In genomic region chr5:125272231-125272988, GRCm38 (mm10) we compare ENCODE assay signal across 12 mouse cellular contexts.
DNase-seq lines count a peak whose midpoint lies in the region; ATAC-seq and TF ChIP-seq lines count a peak whose summit lies in the region.
"Had no signal": no experiment of that assay in that cellular context is flagged by ENCODE, and none has a peak within 500 bp of the region (broad histone marks: within the 10 kb centered on the region; RNA-seq: fewer than 3 reads in every experiment).

No protein-coding gene starts in this region.

- H3K9me3 ChIP-seq in heart, postnatal 0 days (replicated peaks; ENCODE audit: control insufficient read depth, low read length) = no peaks in the 10 kb centered on the region
- no peaks in the 10 kb centered on the region for H3K9me3 ChIP-seq in heart, embryonic 12.5 days (replicated peaks)
- peaks cover 4% of the 10 kb centered on the region; the same call in 1 of the 2 replicates for H3K9me3 ChIP-seq in megakaryocyte, embryonic 14.5 days
- H3K9me3 ChIP-seq: embryonic facial prominence, embryonic 12.5 days; forebrain, embryonic 15.5 days; hindbrain, embryonic 13.5 days had no signal

- H3K27ac ChIP-seq in heart, postnatal 0 days (ENCODE audit: low read depth) = 0 out of 2 replicates have a peak overlapping the region, but pooled peaks have one; percentile 92
- H3K27ac ChIP-seq in heart, embryonic 12.5 days (ENCODE audit: poor library complexity, severe bottlenecking) = no peak overlapping the region
- H3K27ac ChIP-seq: embryonic facial prominence, embryonic 12.5 days; forebrain, embryonic 15.5 days; hindbrain, embryonic 13.5 days; hindbrain, postnatal 0 days had no signal

- peaks cover 4% of the 10 kb centered on the region; the same call in 1 of the 2 replicates for H3K36me3 ChIP-seq in heart, postnatal 0 days (replicated peaks; ENCODE audit: control insufficient read depth, insufficient read depth, low read length)
- peaks cover 10% of the 10 kb centered on the region for H3K36me3 ChIP-seq in heart, embryonic 12.5 days
- H3K36me3 ChIP-seq in megakaryocyte, embryonic 14.5 days (replicated peaks; ENCODE audit: low read length) = peaks cover 22% of the 10 kb centered on the region
- H3K36me3 ChIP-seq: forebrain, embryonic 15.5 days; hindbrain, embryonic 13.5 days had no signal

- H3K4me1 ChIP-seq in heart, postnatal 0 days (ENCODE audit: control insufficient read depth, insufficient read depth) = peaks cover 16% of the 10 kb centered on the region; the same call in 1 of the 2 replicates
- peaks cover 41% of the 10 kb centered on the region for H3K4me1 ChIP-seq in heart, embryonic 12.5 days (replicated peaks)
- peaks cover 92% of the 10 kb centered on the region for H3K4me1 ChIP-seq in megakaryocyte, embryonic 14.5 days

- 77% methylated on average over 10 of the region's 10 CpGs for WGBS in heart, postnatal 0 days
- WGBS in heart, embryonic 12.5 days = 80% methylated on average over 10 of the region's 10 CpGs

- TF ChIP-seq CTCF in heart, postnatal 0 days (IDR thresholded peaks at IDR 0.05; ENCODE audit: low read depth) = no peak

- TF ChIP-seq EP300 in heart, postnatal 0 days (IDR thresholded peaks at IDR 0.05; ENCODE audit: low read depth) = no peak

- no peak overlapping the region for H3K9ac ChIP-seq in heart, postnatal 0 days (replicated peaks; ENCODE audit: low read depth, low read length)
- no peak overlapping the region for H3K9ac ChIP-seq in heart, embryonic 12.5 days
- H3K9ac ChIP-seq: embryonic facial prominence, embryonic 12.5 days; forebrain, embryonic 15.5 days; hindbrain, embryonic 13.5 days had no signal

- no peak for ATAC-seq in heart, postnatal 0 days (ENCODE audit: insufficient read depth, low read depth)
- ATAC-seq in heart, embryonic 12.5 days (ENCODE audit: insufficient number of reproducible peaks, low FRiP score) = no peak
- ATAC-seq in megakaryocyte, adult 5-6 weeks (ENCODE audit: poor library complexity, severe bottlenecking) = no peak
- ATAC-seq: hindbrain, postnatal 0 days had no signal

- H3K4me3 ChIP-seq in heart, postnatal 0 days (ENCODE audit: low read depth, low read length) = no peak overlapping the region
- H3K4me3 ChIP-seq in heart, embryonic 12.5 days = no peak overlapping the region
- peak overlapping the region; percentile 81 for H3K4me3 ChIP-seq in megakaryocyte, embryonic 14.5 days (replicated peaks)
- H3K4me3 ChIP-seq: embryonic facial prominence, embryonic 12.5 days; forebrain, embryonic 15.5 days; hindbrain, embryonic 13.5 days had no signal

- H3K27me3 ChIP-seq in heart, postnatal 0 days (ENCODE audit: control insufficient read depth, insufficient read depth, low read length) = no peaks in the 10 kb centered on the region
- no peaks in the 10 kb centered on the region for H3K27me3 ChIP-seq in heart, embryonic 12.5 days (replicated peaks)
- H3K27me3 ChIP-seq in megakaryocyte, embryonic 14.5 days (replicated peaks) = peaks cover 13% of the 10 kb centered on the region
- H3K27me3 ChIP-seq: embryonic facial prominence, embryonic 12.5 days; forebrain, embryonic 15.5 days; hindbrain, embryonic 13.5 days had no signal

- H3K4me2 ChIP-seq in heart, postnatal 0 days (ENCODE audit: low read depth, low read length) = no peak overlapping the region
- H3K4me2 ChIP-seq in heart, embryonic 12.5 days = no peak overlapping the region
- H3K4me2 ChIP-seq: embryonic facial prominence, embryonic 12.5 days; forebrain, embryonic 15.5 days; hindbrain, embryonic 13.5 days had no signal

- DNase-seq in cerebellum, adult 9-10 months = peak; percentile 29
- DNase-seq in cerebellum, adult 8-10 months = no peak
- no peak for DNase-seq in heart, postnatal 0 days (ENCODE audit: low spot score)
- peak; percentile 27 for DNase-seq in NIH3T3 (ENCODE audit: low read depth)
- DNase-seq in adipocyte (ENCODE audit: low spot score) = no peak

Comparison
In these comparisons a context has a peak if more than half of its experiments do, and no peak if none do; other contexts are left out.
1. DNase-seq: peak in cerebellum, adult 9-10 months (single experiment) and NIH3T3 (single experiment); none in cerebellum, adult 8-10 months (single experiment), heart, postnatal 0 days (single experiment) and adipocyte (single experiment).